Mouse (Mus musculus) liver, adult (tissue): ENCODE measurements around the gene Scaf4.
A peak's percentile ranks its signal among the peaks of the same experiment; 100 is the strongest.

Experiments
- GATA4 ChIP-seq: IDR thresholded peaks from 2 replicates; pipeline ENCODE4 v1.6.1; 2014; ENCODE audit warnings: mild to moderate bottlenecking, low read length; ENCODE audit not compliant: insufficient replicate concordance

Gene Scaf4

GRCm38 (mm10) chr16:90229897-90230296 lies 54.4 kb downstream of the Scaf4 start:
- no peak for TF ChIP-seq GATA4

- TF ChIP-seq GATA4: no peak
Measured at GRCm38 (mm10) chr16:90221441-90222070, 62.7 kb downstream of the Scaf4 start.

DNA sequence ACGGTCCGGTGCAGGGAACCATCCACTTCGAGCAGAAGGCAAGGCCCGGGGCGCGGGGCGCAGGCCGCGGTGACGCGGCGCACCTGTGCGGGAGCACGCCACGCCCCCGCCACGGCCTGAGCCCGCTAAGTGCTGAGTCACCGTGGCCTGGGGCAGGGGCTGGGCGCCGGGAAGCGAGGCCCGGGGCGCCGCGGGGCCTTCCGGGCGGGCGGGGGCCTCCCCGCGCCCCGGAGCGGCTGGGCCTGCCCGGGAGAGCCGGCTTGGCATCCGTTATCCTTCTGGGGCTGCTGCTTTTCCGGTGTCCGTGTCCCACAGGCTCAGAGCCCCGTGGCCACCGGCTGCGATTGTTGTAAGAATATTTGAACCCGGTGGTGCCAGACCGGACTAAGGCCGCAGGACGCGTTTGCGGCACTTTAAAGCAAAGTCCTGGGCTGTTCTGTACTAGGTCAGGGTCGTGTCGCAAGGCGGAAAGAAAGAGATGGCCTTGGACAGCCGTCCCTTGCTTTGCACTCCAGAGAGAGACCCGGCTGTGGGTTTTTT lies 63.3 kb downstream of the Scaf4 start:
- no peak for TF ChIP-seq GATA4

GRCm38 (mm10) chr16:90220026-90220891 lies 64.0 kb downstream of the Scaf4 start, which contains the start of gene Sod1:
TSS of gene Sod1 (plus strand) at chr16:90220754.
- peak; percentile 60; the same call in 1 of the 2 replicates for TF ChIP-seq GATA4

DNA sequence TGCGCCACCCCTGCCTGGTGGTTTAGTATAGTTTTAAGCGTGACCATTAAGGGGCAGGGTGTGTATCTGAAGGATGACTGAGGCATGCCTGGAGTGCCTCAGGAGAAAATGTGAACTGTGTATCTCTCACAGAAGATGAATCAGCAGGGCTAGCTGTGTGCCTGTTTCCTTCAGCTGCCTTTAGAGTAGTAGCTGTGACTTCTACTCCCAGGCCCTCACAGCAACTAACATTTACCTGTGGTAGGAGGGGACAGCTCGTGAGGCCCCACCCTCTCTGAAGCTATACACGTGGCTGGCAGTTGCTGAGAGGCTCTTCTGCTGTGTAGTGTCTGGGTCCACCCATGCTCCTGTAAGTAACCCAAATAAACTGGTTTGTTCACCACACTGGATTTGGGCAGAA lies 66.4 kb downstream of the Scaf4 start:
- TF ChIP-seq GATA4: no peak

GRCm38 (mm10) chr16:90217356-90217755 lies 66.9 kb downstream of the Scaf4 start:
- TF ChIP-seq GATA4: no peak

DNA sequence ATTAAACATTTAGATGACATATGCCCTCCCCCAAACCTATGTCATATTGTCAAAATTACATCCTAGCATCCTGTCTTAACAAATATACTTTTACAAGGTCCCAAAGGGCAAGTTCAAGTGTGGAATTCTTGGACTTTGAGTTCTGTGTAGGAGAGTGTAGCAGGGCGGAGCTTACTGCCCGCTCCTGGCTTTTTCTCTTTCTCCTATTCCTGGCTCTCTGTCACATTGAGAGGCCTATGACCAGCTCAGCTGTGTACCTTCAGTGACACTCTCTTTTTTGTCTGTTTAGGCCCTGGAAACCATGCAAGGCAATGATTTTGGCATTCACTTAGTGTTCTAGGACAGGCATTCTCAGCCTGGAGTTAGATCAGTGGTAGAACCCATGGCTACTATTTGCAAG lies 67.9 kb downstream of the Scaf4 start:
- no peak for TF ChIP-seq GATA4

DNA sequence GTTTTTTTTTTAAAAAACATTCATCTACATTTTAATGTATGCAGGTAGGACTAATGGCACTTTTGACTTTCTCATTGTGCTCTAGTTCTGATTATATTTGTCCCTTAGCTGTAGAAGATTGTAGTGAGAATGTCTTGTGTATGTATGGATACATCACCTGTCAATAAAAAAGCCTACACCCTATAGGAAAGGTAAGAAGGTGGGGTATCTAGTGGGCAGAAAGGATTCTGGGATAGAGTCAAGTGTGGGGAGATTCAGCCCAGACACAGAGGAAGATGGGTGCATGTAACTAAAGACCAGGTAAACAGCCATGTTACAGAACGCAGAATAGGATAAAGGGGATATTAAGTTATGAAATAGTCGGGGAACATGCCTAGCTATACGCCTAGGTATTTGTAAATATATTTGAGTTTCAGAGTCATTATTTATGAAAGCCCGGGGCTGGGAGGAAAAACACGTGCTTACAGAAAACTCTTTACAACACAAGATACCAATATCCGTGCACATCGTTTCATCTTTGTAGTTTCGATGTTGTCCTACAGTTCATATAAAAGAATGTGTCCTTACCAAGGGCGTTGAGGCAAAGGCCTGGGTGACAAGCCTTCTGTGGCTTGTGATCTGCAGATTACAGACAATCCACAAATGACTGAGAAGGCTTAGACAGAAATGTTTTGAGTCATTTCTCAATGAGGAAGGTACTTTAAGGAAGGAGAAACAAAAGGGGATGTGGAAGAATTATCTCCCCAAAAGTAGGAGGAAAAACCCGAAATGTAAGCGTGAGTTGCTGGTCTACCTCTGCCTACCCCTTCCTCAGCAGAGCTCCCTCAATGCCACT lies 69.4 kb downstream of the Scaf4 start:
- TF ChIP-seq GATA4: no peak

DNA sequence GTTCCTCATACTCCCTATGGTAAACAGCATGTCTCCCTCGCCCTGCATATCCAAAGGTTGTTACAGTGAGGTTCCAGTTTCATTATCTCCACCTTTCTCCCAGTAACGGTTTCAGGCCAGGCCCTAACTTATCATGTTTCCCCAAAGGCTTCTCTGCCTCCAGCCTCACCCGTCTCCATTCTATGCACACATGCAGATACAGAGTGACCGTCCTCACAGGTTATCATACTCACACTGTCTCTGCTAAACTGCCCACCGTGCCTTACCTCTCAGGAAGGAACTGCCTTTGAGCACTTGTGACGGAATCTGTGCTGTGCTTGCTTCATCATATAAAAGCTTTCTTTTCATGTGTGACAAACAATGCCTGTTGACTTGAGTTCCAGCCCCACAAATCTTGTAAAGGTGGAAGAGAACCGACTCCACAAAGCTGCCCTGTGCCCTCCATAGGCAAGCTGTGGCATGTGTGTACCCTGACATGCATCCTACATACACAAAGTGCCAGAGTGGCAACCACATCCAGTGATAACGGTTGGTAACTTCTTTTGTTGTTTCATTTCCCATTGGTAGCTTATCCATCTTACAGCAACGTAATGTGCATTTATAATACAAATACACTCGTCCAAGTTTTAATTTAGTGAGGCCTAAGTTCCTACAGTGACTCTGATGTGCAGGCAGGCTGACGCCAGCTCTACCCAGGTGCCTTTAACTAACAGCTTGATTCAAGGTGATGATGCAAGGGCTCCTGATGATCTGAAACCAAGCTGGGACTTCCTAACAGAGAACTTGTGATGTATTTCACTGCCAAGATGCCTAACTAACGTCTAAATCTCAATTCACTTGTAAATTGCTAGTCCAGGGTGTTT lies 70.6 kb downstream of the Scaf4 start:
- no peak for TF ChIP-seq GATA4

- TF ChIP-seq GATA4: no peak
Measured at GRCm38 (mm10) chr16:90211767-90212166, 72.5 kb downstream of the Scaf4 start.

DNA sequence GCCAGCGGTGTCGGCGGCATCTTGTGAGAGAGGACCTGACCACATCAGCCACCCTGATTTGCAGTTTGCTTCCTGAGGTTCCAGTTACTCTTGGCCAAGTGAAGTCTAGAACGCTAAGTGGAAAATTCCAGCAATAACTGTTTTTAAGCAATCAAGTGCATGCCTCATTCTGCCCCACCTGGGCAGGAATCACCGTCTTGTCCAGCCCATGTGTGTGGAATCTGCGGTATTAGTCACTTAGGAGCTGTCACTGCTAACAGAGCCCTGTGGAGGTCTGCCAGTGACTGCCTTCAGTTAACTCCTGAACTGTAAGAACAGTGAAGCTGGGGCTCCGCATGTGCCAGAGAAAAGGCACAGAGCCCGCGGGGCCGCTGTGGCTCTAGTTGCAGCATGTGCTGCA lies 73.6 kb downstream of the Scaf4 start:
- TF ChIP-seq GATA4: no peak

- TF ChIP-seq GATA4: no peak
Measured at GRCm38 (mm10) chr16:90208996-90209395, 75.3 kb downstream of the Scaf4 start.

GRCm38 (mm10) chr16:90204868-90205267 lies 79.4 kb downstream of the Scaf4 start:
- TF ChIP-seq GATA4: no peak

GRCm38 (mm10) chr16:90203226-90203962 lies 80.9 kb downstream of the Scaf4 start:
- TF ChIP-seq GATA4: no peak
